Mouse (Mus musculus): Measurements from ENCODE around the gene St3gal2. TPM values are rescaled to one million over a fixed set of nuclear protein-coding genes. Genes with fewer than 3 reads are reported as not detected.
"Not testable (repeated sequence)": the region's sequence is repeated elsewhere in the genome, so short reads cannot be mapped to it uniquely, and the experiment has no call there.

Gene St3gal2
- total RNA-seq, 2 experiments from 2014 or later = 95.1 to 104 TPM

GRCm38 (mm10) chr8:110920032-110920772 is 480 bp downstream of the St3gal2 start:
- DNase-seq (ENCODE audit: low spot score in 2 of 2) = peak in 1 of 2 experiments; percentile 31
- peak; percentile 11; the same call in 1 of the 2 replicates for TF ChIP-seq CTCF (conservative IDR thresholded peaks at IDR 0.05)
- Histone ChIP-seq H3K4me3 (peak overlapping the region; percentile 95), H3K27ac (peak overlapping the region; percentile 98)

DNA sequence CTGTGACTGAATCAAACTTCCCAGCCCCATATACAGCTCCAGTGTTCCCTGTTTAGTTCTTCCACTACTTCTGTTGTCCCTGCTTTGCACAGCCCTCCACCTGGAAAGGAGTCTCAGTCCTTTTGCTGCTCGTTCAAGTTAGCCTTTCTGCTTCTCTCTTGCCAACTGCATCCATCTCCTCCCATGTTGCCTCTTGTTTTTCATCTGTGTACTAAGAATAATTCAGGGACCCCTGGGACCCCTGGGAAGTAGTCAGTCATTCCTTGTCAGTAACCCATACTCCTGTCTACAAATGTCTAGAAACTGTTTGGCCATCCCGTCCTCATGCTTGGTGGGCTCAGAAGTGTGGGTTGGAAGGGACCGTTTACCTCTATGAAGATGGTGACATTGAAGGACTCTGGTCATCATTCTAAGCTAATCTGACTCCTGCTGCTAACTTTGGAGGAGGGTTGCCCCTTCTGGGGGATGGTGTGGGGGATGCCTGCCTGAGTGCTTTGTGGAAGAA is 1.1 kb downstream of the St3gal2 start:
- Histone ChIP-seq H3K27ac (peak overlapping the region; percentile 98), H3K4me3 (peak overlapping the region; percentile 95)
- no peak for TF ChIP-seq CTCF (conservative IDR thresholded peaks at IDR 0.05)
- DNase-seq (ENCODE audit: low spot score in 2 of 2) = no peak

DNA sequence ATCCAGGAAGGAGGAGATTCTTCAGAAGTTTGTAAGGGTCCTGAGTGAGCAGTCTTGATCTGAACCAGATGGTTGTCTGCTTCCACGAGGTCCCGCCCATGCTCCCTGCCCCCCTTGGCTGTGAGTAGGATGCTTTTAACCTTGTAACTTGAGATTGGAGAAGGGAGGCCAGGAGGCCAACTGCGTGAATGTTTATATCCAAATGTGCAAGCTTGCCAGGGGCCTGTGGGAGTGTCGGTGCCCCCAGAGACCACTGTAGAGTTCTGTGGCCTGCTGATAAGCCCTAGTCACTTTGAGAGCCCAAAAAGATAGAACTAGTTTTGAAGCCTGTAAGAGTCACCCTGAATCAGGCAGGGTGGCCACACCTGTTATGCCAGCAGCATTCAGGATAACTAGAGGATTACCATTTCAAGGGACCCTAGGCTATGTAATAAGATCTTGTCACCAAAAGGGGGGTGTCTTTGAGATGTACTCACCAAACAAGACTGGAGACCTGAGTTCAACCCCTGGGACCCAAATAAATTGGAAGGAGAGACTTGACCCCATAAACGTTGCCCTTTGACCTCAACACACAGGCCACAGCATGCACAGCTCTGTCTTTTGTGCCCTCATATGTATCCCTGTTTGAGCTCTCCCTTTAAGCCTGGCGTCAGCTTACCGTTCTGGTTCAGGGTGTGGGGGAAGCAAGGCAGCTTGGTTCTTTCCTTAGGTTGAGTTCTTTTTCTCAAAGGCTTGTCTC is 1.9 kb downstream of the St3gal2 start:
- Histone ChIP-seq H3K4me3 (peak overlapping the region; percentile 95), H3K27ac (0 out of 2 replicates have a peak overlapping the region, but pooled peaks have one; percentile 98)
- TF ChIP-seq CTCF (conservative IDR thresholded peaks at IDR 0.05) = no peak
- no peak for DNase-seq (ENCODE audit: low spot score in 2 of 2)

- H3K4me3 ChIP-seq = no peak overlapping the region
- H3K27ac ChIP-seq = no peak overlapping the region
- TF ChIP-seq CTCF (conservative IDR thresholded peaks at IDR 0.05) = no peak
- DNase-seq (ENCODE audit: low spot score in 2 of 2) = no peak
Measured at GRCm38 (mm10) chr8:110925691-110926140, 6.0 kb downstream of the St3gal2 start.

DNA sequence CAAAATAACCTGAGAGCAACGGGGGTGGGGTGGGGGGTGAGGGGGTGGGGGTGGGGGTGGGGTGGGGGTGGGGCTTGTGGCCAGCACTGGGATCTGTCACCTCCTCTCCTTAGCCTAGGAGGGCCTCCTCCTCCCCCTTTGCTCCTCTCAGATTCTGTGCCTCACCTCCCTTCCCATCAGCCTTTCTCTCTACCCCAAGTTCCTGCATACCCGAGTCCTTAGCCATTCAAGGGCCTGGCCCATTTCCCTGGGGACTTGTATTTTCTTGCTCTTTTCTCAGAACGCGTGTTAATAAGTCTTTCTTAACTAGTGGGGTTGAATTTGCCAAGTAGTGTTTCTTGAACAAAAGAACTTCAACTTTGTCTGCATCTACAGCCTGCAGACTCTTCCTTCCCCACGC is 7.0 kb downstream of the St3gal2 start:
- Histone ChIP-seq H3K27ac (0 out of 2 replicates have a peak overlapping the region, but pooled peaks have one; percentile 54), H3K4me3 (no peak overlapping the region)
- no peak for TF ChIP-seq CTCF (conservative IDR thresholded peaks at IDR 0.05)
- DNase-seq (ENCODE audit: low spot score in 2 of 2) = no peak

GRCm38 (mm10) chr8:110928435-110928834 is 8.7 kb downstream of the St3gal2 start:
- Histone ChIP-seq H3K27ac (no peak overlapping the region), H3K4me3 (no peak overlapping the region)
- TF ChIP-seq CTCF (conservative IDR thresholded peaks at IDR 0.05) = no peak
- no peak for DNase-seq (ENCODE audit: low spot score in 2 of 2)

- no peak for DNase-seq (ENCODE audit: low spot score in 2 of 2)
- no peak overlapping the region for H3K27ac ChIP-seq
- no peak overlapping the region for H3K4me3 ChIP-seq
- no peak for TF ChIP-seq CTCF (conservative IDR thresholded peaks at IDR 0.05)
Measured at GRCm38 (mm10) chr8:110929066-110929465, 9.3 kb downstream of the St3gal2 start.

GRCm38 (mm10) chr8:110929672-110930071 is 9.9 kb downstream of the St3gal2 start:
- H3K4me3 ChIP-seq; DNase-seq (ENCODE audit: low spot score in 2 of 2): not testable (repeated sequence)

GRCm38 (mm10) chr8:110931176-110931939 is 11.6 kb downstream of the St3gal2 start:
- peak overlapping the region; percentile 28; the same call in 1 of the 2 replicates for H3K27ac ChIP-seq
- H3K4me3 ChIP-seq = no peak overlapping the region
- DNase-seq (ENCODE audit: low spot score in 2 of 2) = no peak
- TF ChIP-seq CTCF (conservative IDR thresholded peaks at IDR 0.05) = no peak

More at GRCm38 (mm10) chr8:110929672-110930071, 9.9 kb downstream of the St3gal2 start:
- not testable (repeated sequence) for H3K27ac ChIP-seq

DNA sequence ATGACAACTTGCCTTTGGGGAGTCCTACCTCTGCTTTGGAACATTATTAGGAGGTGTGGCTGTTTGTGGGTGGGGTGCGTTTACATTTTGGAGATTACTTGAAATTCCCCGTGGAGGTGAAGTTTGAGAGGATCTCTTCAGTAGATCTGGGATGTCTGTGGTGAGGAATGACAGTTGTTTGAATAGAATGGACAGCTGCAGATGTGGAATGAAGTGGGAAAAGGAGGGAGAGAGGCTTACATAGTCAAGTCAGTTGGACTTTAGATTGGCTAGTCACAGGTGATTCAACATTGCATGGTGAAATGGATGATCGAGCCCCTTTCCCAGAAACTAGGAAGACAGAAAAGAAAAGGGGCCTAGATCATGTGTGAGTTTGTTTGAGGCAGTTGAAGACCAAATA is 12.7 kb downstream of the St3gal2 start:
- TF ChIP-seq CTCF (conservative IDR thresholded peaks at IDR 0.05) = no peak
- DNase-seq (ENCODE audit: low spot score in 2 of 2) = no peak
- H3K27ac ChIP-seq = no peak overlapping the region
- no peak overlapping the region for H3K4me3 ChIP-seq

- TF ChIP-seq CTCF (conservative IDR thresholded peaks at IDR 0.05) = no peak
- Histone ChIP-seq H3K27ac (no peak overlapping the region), H3K4me3 (no peak overlapping the region)
- DNase-seq (ENCODE audit: low spot score in 2 of 2) = no peak
Measured at GRCm38 (mm10) chr8:110933272-110933671, 13.6 kb downstream of the St3gal2 start.

- Histone ChIP-seq H3K4me3 (no peak overlapping the region), H3K27ac (peak overlapping the region; percentile 64)
- no peak for TF ChIP-seq CTCF (conservative IDR thresholded peaks at IDR 0.05)
- peak; percentile 44 to 47 for DNase-seq (ENCODE audit: low spot score in 2 of 2)
Measured at GRCm38 (mm10) chr8:110936217-110936616, 16.5 kb downstream of the St3gal2 start.

Measured in layer of hippocampus, adult 2 months (tissue).